Mouse (Mus musculus) hindbrain, embryonic 10.5 days (tissue): Measurements from ENCODE around the gene Ablim1. TPM values are rescaled to one million over a fixed set of nuclear protein-coding genes. Genes with fewer than 3 reads are reported as not detected.

ENCODE experiments used
- DNase-seq: peaks from one replicate; pipeline ENCODE4 v3.0.0-alpha.2; 2017; ENCODE audit warnings: low spot score
- H3K27ac ChIP-seq: fragments of 300-500 bp; sonication (generic); 2 replicates; pipeline ENCODE4 v1.5.1; 2016; ENCODE audit warnings: mild to moderate bottlenecking, moderate library complexity
- H3K27me3 ChIP-seq: fragments of 300-500 bp; sonication (generic); 2 replicates; pipeline ENCODE4 v1.6.1; 2016; ENCODE audit warnings: mild to moderate bottlenecking; ENCODE audit not compliant: poor library complexity, insufficient read depth, severe bottlenecking
- H3K36me3 ChIP-seq: fragments of 300-500 bp; sonication (generic); 2 replicates; pipeline ENCODE4 v1.6.1; 2016; ENCODE audit warnings: mild to moderate bottlenecking, moderate library complexity
- H3K4me1 ChIP-seq: fragments of 300-500 bp; sonication (generic); replicated peaks from 2 replicates; pipeline ENCODE4 v1.6.1; 2016; ENCODE audit warnings: mild to moderate bottlenecking
- H3K4me3 ChIP-seq: fragments of 300-500 bp; sonication (generic); 2 replicates; pipeline ENCODE4 v1.5.1; 2016; ENCODE audit warnings: mild to moderate bottlenecking, moderate library complexity
- H3K9me3 ChIP-seq: fragments of 300-500 bp; sonication (generic); 2 replicates; pipeline ENCODE4 v1.6.1; 2016; ENCODE audit warnings: mild to moderate bottlenecking, moderate library complexity
- WGBS: fragments of 180-500 bp; shearing (Covaris S2); methylation state at CpG from one replicate; pipeline ENCODE4 v1.1.7; 2016; 5-methylcytosine and 5-hydroxymethylcytosine counted together
- polyA plus RNA-seq: library from polyadenylated mRNA; unstranded; fragments of >200 nt; fragmentation: Nextera tagmentation; extraction: Ambion mirVana; gene quantifications from 2 replicates; pipeline ENCODE4 v1.2.1, GENCODE M21; 2016

Ablim1 gene
- polyA plus RNA-seq, 1 experiment from 2014 or later: 17.7 TPM

DNA sequence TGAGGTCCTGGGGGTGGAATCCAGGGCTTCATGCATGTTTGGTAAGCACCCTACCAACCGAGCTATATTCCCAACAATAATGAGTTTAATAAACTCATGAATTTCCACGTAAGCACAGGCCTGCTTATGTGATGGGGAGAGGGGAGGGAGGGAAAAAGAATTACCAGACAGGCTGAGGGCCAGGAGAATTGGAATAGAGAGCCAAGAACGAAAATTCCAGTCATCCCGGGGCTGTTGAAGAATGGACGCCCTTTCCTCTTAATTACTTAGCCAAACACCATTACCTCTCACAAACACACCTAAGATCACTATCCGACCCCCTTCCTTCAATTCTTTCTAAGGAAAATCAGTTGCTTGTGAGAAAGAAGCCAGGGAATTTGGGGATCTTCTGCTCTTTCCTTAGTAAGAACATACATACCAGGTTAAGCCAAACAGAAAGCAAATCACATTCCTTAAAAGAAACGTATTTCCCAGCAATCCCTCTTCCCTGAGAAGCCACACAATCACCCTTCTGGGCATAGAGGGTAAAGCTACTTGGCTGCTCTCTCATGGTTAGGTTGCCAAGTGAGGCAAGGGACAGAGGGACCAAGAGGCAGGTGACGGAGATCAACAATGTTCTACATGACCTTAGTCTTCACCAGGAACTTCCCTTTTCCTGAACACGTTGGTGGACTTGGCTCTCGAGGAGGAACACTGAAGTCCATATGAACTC is 48.2 kb downstream of the Ablim1 start:
- Histone ChIP-seq H3K27me3 (no peaks in the 10 kb centered on the region), H3K4me1 (peaks cover 18% of the 10 kb centered on the region)
- 87% methylated on average over 10 of the region's 10 CpGs for WGBS

DNA sequence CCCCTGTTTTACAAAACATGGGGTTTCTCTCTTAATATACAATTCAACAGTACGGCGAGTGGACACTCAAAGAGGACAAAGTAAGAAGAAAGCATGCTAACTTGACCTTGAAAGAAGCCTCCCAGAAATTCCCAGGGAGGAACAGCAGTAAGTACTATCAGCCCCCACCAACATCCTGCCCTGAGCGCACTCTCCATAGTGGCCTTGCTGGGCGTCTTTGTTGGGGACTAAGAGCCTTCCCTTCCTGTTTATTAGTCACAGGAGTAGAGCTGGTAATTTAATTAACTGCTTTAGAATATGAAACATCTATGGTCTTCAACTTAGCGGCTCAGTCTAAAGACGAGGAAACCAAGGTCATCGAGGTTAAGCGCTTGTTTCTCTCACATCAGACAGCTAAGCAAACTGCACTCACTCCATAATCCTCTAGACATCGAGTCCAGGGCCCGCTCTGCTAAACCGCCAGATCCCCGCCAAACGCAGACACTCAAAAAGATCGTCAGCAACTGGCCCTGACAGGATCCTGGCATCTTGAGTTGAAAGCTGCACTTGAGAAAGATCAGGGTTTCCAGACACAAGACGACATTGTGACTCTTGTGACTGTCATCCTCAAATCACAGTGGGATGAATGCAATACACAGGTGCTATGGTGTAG is 50.3 kb downstream of the Ablim1 start:
- Histone ChIP-seq H3K36me3 (no peaks in the 10 kb centered on the region), H3K27ac (no peak overlapping the region), H3K27me3 (no peaks in the 10 kb centered on the region), H3K4me3 (no peak overlapping the region), H3K9me3 (no peaks in the 10 kb centered on the region), H3K4me1 (peaks cover 12% of the 10 kb centered on the region)
- DNase-seq: no peak
- WGBS: 62% methylated on average over 15 of the region's 15 CpGs

More for the DNA sequence above, 48.2 kb downstream of the Ablim1 start:
- no peak for DNase-seq
- Histone ChIP-seq H3K27ac (no peak overlapping the region), H3K4me3 (no peak overlapping the region), H3K36me3 (no peaks in the 10 kb centered on the region), H3K9me3 (no peaks in the 10 kb centered on the region)

DNA sequence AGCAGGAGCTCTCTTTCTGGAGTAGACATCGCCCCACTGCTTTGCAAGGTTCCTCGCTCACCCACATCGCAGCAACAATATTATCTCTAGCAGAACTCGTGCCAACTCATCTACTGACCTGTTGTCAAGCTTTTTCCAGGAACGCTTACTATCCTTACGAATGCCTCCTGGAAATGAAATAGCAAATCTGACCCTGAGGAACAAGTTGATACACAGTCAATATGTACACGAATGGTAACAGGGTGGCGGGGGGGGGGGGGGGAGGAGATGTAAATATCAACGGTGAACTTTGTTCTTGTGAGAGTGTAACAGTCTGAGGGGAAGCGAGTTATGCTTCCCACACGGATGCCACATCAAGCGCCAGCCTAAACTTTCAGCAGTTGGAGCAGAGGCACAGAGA is 56.9 kb downstream of the Ablim1 start:
- Histone ChIP-seq H3K27me3 (no peaks in the 10 kb centered on the region), H3K27ac (no peak overlapping the region), H3K36me3 (no peaks in the 10 kb centered on the region), H3K4me1 (no peaks in the 10 kb centered on the region), H3K4me3 (no peak overlapping the region), H3K9me3 (no peaks in the 10 kb centered on the region)
- no peak for DNase-seq
- 92% methylated on average over 12 of the region's 12 CpGs for WGBS

DNA sequence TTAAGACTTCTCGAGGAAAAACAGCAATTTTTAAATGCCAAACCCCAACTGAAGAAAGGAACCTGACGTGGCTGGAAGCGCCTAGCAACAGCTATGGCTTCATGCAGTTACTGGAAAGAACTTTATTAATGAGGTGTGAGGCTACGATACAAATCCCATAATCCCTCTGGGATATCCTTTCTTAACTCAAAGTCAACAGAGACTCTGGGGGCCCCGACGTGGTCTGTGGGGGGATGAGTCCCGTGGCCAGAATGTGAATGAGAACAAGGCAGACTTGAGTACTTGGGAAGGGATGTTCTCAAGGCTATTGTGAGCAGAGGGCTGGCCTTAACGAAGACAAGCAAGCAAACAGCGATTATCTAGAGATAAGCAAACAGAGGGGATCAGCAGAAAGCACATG is 58.1 kb downstream of the Ablim1 start:
- Histone ChIP-seq H3K27ac (no peak overlapping the region), H3K4me3 (no peak overlapping the region), H3K9me3 (no peaks in the 10 kb centered on the region), H3K4me1 (no peaks in the 10 kb centered on the region), H3K27me3 (no peaks in the 10 kb centered on the region), H3K36me3 (no peaks in the 10 kb centered on the region)
- no peak for DNase-seq
- WGBS: 72% methylated on average over 9 of the region's 9 CpGs

DNA sequence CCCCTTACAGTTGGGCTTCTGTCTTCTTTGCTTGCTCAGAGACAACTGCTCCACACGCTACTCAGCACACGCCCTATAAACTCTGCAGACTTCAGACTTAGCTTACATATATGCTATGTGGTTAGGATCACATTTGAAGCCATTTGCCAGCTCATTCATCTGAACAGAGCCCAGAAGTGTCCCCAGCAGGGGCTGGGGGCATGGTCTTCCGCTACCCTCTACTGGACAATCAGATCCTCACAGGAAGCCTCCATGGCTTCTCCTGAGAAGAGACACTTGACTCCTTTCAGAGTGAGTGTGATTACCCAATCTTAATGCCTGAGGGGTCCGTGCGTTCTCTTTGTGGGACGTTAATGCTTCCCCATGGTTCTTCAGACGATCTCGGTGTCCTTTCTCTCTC is 59.6 kb downstream of the Ablim1 start:
- WGBS: 78% methylated on average over 8 of the region's 8 CpGs
- Histone ChIP-seq H3K4me3 (no peak overlapping the region), H3K4me1 (no peaks in the 10 kb centered on the region), H3K27me3 (no peaks in the 10 kb centered on the region), H3K27ac (no peak overlapping the region), H3K36me3 (no peaks in the 10 kb centered on the region), H3K9me3 (no peaks in the 10 kb centered on the region)
- no peak for DNase-seq

DNA sequence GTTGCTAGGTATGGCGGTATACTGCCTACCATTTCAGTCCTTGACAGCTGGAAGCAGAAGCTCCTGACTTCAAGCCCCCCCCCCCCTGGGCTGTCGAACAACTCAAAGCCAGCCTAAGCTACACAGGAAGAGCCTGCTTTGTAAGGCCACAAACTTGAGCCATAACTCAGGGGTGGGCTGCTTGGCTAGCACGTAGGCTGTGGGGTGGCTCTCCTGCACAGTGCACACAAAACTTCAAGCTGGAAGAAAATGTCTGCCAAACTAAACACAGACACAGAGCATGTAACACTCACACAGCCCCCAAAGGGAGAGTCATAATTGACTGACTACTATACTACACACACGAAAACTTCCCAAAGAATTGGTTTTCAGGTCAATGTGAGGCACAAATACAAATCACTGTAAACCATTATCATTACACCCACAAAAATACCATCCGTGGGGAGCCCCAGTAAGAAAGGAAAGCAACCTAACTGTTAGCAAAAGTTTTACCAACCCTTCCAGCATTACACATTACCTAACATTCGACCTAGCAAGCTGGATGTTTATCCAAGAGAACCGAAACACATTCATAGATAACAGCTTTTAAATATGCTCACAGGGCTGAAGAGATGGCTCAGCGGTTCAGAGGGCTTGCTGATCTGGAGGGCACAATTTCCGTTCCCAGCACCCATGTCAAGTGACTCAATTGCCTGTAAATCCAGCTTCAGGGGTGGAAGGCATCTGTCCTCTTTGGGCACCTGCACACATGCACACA is 61.8 kb downstream of the Ablim1 start:
- 84% methylated on average over 9 of the region's 9 CpGs for WGBS
- H3K9me3 ChIP-seq: no peaks in the 10 kb centered on the region
- no peak overlapping the region for H3K27ac ChIP-seq
- no peak for DNase-seq
- no peaks in the 10 kb centered on the region for H3K27me3 ChIP-seq
- no peak overlapping the region for H3K4me3 ChIP-seq
- H3K36me3 ChIP-seq: no peaks in the 10 kb centered on the region
- no peaks in the 10 kb centered on the region for H3K4me1 ChIP-seq

DNA sequence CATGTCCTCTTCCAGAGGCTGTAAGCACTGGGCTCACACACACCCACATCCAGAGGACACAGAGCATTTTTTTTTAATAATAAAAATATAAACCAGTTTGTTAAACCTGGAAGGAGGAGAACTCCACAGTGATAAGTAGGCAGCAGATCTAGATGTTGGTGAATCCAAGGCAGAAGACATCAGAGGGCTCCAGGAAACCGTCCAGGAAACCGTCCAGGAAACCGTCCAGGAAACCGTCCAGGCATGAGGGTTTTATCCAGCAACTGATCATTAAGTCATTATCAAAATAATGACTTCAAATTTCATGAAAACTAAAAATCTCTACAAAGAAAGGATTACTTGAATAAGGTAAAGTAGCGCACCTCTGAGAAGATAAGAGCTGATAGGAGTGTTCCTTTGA is 65.9 kb downstream of the Ablim1 start:
- DNase-seq: no peak
- Histone ChIP-seq H3K4me3 (no peak overlapping the region), H3K27me3 (no peaks in the 10 kb centered on the region), H3K9me3 (no peaks in the 10 kb centered on the region), H3K27ac (no peak overlapping the region), H3K36me3 (no peaks in the 10 kb centered on the region), H3K4me1 (no peaks in the 10 kb centered on the region)
- 92% methylated on average over 5 of the region's 5 CpGs for WGBS

DNA sequence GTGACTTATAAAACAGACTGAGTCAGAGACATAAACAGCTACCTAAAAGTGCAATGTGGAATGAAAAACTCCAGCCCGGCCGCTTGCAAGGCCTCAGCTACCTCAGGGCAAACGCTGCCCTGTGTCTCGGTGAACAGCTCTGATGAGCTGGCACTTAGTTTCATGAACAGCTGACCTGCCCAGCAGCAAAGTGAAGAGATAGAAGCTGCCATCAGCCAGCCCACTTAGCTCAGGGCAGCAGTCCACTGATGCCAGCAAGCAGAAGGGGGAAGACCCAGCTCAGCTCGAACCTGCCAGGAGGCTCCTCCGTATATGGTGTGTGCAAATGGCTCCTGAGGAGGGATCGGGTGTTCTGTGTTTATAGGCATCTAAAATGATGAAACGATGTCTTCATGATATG is 67.5 kb downstream of the Ablim1 start:
- no peak overlapping the region for H3K27ac ChIP-seq
- no peaks in the 10 kb centered on the region for H3K9me3 ChIP-seq
- H3K4me1 ChIP-seq: 0 out of 2 replicates have a peak, but pooled peaks cover under 1% of the 10 kb centered on the region
- 83% methylated on average over 8 of the region's 8 CpGs for WGBS
- H3K4me3 ChIP-seq: no peak overlapping the region
- H3K27me3 ChIP-seq: no peaks in the 10 kb centered on the region
- no peaks in the 10 kb centered on the region for H3K36me3 ChIP-seq
- DNase-seq: no peak

DNA sequence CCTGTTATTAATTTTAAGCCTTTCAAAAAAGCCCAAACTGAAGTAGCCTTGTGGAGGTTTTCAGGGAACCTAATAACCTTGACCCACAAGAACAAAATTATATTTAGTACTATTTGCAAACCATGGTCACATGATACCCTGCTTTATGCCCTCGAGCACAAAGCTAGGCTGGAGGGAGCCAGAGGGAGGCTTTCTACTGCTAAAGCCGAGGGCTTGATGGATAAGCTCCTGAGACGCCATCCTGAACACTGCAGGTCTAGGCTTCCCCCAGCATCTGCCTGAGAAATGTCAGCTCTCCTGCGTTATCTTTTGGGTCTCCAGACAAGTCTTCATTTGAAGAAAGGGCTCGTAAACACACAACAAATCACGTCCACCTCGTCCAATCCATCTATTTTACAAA is 70.4 kb downstream of the Ablim1 start:
- 77% methylated on average over 7 of the region's 7 CpGs for WGBS
- H3K4me3 ChIP-seq: no peak overlapping the region
- no peaks in the 10 kb centered on the region for H3K9me3 ChIP-seq
- no peak for DNase-seq
- H3K36me3 ChIP-seq: no peaks in the 10 kb centered on the region
- H3K4me1 ChIP-seq: 0 out of 2 replicates have a peak, but pooled peaks cover 3% of the 10 kb centered on the region
- no peaks in the 10 kb centered on the region for H3K27me3 ChIP-seq
- no peak overlapping the region for H3K27ac ChIP-seq

DNA sequence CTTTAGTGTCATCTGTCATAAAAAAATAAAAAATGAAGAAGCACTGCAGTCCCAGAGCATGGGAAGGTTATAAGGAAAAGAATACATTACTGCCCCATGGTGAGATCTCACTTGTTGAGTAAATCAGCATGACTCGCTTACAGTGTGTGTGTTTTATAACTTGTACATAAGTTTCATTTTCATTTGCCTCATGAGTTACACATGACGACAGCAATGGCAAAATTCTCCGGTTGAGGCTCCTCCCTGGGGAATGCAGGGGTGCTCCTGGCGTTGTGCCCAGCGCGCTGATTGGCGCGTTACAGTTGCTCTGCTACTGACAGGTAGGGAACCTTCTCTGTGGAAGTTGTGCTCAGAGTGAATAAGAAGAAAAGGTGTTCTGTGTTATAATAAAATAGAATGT is 71.1 kb downstream of the Ablim1 start:
- Histone ChIP-seq H3K27ac (no peak overlapping the region), H3K4me1 (0 out of 2 replicates have a peak, but pooled peaks cover 3% of the 10 kb centered on the region), H3K4me3 (no peak overlapping the region), H3K9me3 (no peaks in the 10 kb centered on the region), H3K27me3 (no peaks in the 10 kb centered on the region), H3K36me3 (no peaks in the 10 kb centered on the region)
- no peak for DNase-seq
- 91% methylated on average over 8 of the region's 8 CpGs for WGBS

DNA sequence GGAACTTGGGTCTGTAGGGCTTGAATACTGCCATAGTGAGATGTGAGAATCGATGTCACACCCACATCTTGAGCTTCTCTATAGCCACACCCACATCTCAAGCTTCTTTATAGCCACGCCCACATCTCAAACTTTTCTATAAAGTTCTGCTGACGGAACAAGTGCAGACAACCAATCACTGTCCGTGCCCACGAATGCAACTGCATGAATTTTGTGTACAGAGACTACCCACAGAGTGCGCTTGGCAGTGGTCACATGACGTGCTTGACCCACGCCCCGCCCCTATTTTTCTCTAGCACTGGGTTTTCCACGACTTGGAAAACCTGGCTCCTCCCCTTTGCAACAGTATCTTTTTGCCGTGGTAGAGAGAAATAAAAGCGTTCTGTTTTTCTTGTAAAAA is 71.5 kb downstream of the Ablim1 start:
- H3K27me3 ChIP-seq: no peaks in the 10 kb centered on the region
- no peak for DNase-seq
- WGBS: 84% methylated on average over 12 of the region's 12 CpGs
- H3K9me3 ChIP-seq: no peaks in the 10 kb centered on the region
- no peak overlapping the region for H3K4me3 ChIP-seq
- no peak overlapping the region for H3K27ac ChIP-seq
- 0 out of 2 replicates have a peak, but pooled peaks cover 3% of the 10 kb centered on the region for H3K4me1 ChIP-seq
- no peaks in the 10 kb centered on the region for H3K36me3 ChIP-seq

DNA sequence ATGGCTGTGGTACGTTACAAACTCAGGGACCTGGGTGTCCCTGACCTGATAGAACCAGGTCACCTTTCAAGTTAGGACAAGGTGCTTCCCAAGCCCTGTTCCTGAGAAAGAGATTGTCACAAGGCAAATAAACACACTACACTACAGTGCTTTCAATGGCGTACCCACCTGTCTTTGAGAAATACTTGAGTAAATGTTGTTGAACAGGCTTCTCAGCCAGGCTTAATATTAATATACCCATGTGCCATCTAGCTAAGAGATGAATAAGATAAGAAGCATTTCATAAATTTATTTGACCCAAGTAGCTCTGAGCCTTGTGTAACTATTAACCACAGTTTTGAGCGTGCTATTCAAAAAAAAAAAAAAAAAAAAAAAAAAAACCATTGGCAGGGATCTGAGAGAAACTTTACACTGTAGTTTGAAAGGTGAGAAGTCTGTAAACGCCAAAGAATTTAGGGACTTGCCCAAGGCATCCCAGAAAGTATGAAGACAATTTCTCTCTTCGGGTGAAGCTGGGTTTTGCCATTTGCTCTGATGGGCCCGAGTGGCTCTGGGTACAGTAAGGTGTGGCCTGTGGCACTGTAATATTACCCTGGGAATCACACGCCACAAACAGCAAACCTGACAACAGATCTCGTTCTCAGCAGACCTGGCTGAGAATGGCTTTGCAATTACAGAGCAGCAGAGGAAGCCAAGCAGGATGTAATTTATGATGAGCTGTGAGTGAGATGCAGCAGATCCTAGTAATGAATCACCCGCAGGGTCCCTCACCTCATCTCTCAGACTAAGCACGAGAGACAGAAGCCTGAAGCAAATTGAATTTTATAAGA is 73.1 kb downstream of the Ablim1 start:
- no peak overlapping the region for H3K27ac ChIP-seq
- WGBS: 80% methylated on average over 10 of the region's 10 CpGs
- H3K4me3 ChIP-seq: no peak overlapping the region
- no peak for DNase-seq
- no peaks in the 10 kb centered on the region for H3K36me3 ChIP-seq
- no peaks in the 10 kb centered on the region for H3K9me3 ChIP-seq
- no peaks in the 10 kb centered on the region for H3K27me3 ChIP-seq
- 0 out of 2 replicates have a peak, but pooled peaks cover 5% of the 10 kb centered on the region for H3K4me1 ChIP-seq
